Mouse (Mus musculus): ENCODE measurements around the gene Ppara. TPM values are rescaled to one million over a fixed set of nuclear protein-coding genes. Genes with fewer than 3 reads are reported as not detected.
"Not testable (repeated sequence)": the region's sequence is repeated elsewhere in the genome, so short reads cannot be mapped to it uniquely, and the experiment has no call there.

The Ppara gene
- total RNA-seq, 2 experiments from 2014 or later, result 3.3 to 4.2 TPM

- DNase-seq (ENCODE audit: low spot score in 2 of 2); intact Hi-C loops (cut with DNase I): not testable (repeated sequence)
These were observed 44.1 kb downstream of the Ppara start for GRCm38 (mm10) chr15:85778891-85779290.

GRCm38 (mm10) chr15:85783146-85783545 is 48.4 kb downstream of the Ppara start:
- intact Hi-C loops (cut with DNase I), result no loop called here
- no peak for DNase-seq (ENCODE audit: low spot score in 2 of 2)

DNA sequence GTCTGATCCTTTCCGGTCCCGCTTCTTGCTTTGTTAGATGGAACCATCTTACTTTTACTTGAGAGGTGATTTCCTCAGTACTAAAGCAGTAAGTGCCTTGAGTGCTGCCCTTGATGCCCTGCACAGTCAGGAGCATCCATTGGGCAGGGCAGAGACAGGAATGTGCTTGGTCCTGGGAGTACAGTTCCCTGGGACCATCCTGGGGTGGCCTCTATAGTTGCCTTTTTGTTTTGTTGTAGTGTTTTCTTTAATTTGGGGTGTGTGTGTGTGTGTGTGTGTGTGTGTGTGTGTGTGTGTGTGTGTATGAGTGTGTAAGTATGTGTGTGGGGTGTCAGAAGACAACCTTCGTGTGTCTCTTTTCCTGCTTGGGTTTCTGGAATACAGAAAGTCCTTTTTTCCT is 49.6 kb downstream of the Ppara start:
- intact Hi-C loops (cut with DNase I), result no loop called here
- DNase-seq (ENCODE audit: low spot score in 2 of 2), result no peak

GRCm38 (mm10) chr15:85786711-85787110 is 51.9 kb downstream of the Ppara start:
- DNase-seq (ENCODE audit: low spot score in 2 of 2), result no peak
- intact Hi-C loops (cut with DNase I), result no loop called here

GRCm38 (mm10) chr15:85787482-85787881 is 52.7 kb downstream of the Ppara start:
- intact Hi-C loops (cut with DNase I), result no loop called here
- no peak for DNase-seq (ENCODE audit: low spot score in 2 of 2)

- intact Hi-C loops (cut with DNase I), result no loop called here
- no peak for DNase-seq (ENCODE audit: low spot score in 2 of 2)
These were observed 53.3 kb downstream of the Ppara start for GRCm38 (mm10) chr15:85788051-85788450.

DNA sequence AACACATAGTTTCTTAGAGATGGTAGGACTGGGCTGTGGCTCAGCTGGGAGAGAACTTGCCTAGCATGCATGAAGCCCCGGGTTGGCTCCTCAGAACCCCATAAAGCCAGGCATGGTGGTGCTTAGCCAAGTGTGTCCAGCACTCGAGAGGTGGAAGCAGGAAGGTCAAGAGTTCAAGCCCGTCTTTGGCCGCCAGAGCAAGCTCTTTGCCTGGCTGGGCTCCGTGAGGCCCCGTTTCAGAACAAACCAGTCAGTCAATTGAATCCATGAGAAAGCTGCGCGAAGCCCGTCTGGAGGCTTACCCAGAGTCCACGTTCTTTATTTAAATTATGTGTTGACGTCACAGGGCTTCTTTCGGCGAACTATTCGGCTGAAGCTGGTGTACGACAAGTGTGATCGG is 53.9 kb downstream of the Ppara start:
- DNase-seq (ENCODE audit: low spot score in 2 of 2), result no peak
- intact Hi-C loops (cut with DNase I), result no loop called here

DNA sequence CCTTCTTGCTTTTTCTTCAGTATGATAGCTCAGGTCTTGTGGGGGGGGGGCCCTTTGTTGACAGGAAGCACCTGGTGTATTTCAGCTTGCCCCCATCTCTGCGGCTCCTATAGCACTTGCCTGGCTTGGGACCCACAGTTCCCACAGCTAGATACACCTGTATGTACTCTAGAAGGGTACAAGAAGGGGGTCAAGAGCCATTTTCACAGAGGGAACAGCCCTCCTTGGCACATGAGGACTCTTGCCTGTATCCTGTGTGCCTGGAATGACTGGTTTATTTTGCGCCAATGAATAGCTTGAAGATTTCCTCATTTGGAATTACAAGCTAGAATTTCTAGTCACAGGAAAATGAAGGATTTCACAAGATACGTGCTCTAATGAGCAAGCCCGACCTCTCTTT is 56.7 kb downstream of the Ppara start:
- intact Hi-C loops (cut with DNase I), result no loop called here
- DNase-seq (ENCODE audit: low spot score in 2 of 2), result no peak

DNA sequence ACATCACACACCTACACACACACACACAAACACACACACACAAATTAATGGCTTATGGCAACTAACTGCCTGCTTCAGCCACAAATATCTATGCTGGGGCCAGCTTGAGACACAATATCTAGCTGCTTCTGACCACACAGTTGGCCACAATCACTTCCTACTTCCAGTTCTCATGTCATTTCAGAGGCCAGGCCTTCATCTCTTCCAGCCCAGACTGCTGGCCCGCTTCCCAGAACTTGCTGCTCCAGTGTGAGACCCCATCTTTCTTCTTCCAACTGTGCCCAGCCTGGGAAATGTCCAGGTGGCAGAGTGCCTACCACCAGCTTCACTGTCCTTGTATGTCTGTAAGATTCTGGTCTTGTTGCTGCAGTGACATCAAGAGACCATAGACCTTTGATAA is 58.0 kb downstream of the Ppara start:
- intact Hi-C loops (cut with DNase I), result no loop called here
- no peak for DNase-seq (ENCODE audit: low spot score in 2 of 2)

GRCm38 (mm10) chr15:85795516-85795915 is 60.7 kb downstream of the Ppara start:
- DNase-seq (ENCODE audit: low spot score in 2 of 2), result no peak
- intact Hi-C loops (cut with DNase I), result loop anchor here (5.0 kb wide), 1 partner anchor 63 kb away; the partner anchor contains the start of gene Ppara

DNA sequence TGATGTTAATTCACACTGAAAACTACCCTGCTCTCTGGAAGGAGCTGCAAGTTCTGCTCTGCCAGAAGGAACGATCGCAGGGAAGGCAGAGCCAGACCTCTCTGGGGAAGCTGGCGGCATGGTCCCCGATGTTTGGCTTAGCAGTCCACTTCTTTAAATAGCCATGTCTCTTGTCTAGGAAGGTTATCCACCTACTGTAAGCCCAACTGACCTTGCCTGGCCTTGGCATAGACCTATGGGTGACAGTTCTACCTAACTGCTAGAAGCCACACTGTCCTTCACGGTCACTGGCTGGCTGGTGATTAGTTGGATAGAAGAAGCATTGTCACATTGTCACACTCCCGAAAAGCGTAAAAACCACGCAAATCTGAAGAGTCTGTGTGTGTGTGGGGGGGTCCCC is 63.9 kb downstream of the Ppara start:
- DNase-seq (ENCODE audit: low spot score in 2 of 2), result no peak
- intact Hi-C loops (cut with DNase I), result loop anchor here (5.0 kb wide), 1 partner anchor 66 kb away; the partner anchor contains the start of gene Ppara

DNA sequence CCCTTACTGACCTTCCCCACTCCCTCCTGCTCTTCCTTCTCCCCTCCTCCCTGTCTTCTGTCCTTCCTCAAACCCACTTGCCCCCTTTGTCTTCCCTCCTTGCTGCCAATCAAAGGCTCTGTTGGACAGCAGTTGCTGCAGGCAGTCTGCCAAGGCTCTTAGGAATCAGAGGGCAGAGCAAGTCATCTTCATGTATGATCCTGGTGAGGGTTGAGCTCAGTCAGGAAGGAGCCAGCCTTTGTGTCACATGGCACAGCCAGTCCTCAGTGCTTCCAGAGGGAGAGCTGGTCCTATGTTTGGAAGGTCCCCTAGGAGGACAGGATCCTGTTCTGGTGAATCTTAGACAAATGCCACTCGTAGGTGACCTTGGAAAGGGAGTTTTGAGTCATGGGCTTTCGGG is 68.1 kb downstream of the Ppara start:
- DNase-seq (ENCODE audit: low spot score in 2 of 2), result no peak
- intact Hi-C loops (cut with DNase I), result no loop called here

- no peak for DNase-seq (ENCODE audit: low spot score in 2 of 2)
- intact Hi-C loops (cut with DNase I), result no loop called here
These were observed 72.1 kb downstream of the Ppara start for GRCm38 (mm10) chr15:85806886-85807285.

GRCm38 (mm10) chr15:85807404-85807803 is 72.6 kb downstream of the Ppara start:
- intact Hi-C loops (cut with DNase I), result no loop called here
- no peak for DNase-seq (ENCODE audit: low spot score in 2 of 2)

GRCm38 (mm10) chr15:85808031-85808430 is 73.2 kb downstream of the Ppara start:
- no peak for DNase-seq (ENCODE audit: low spot score in 2 of 2)
- intact Hi-C loops (cut with DNase I), result no loop called here

DNA sequence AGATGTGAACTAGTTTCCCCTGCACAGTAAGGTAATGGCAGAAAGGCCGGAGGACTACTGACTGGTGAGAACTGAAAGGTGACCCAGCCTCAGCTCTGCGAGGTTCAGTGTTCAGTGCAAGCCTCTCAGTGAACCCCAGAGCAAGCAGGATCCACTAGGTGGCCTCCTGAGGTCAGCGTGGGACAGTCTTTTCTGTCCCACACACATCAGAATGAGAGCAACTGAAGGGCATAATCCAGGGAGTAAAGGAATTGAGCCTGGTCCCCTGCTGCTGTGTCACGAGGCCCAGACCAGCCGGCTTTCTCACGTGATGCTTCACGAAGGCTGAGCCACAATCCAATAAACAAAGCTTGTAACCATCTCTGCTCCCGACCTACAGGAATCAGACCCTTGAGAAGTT is 73.7 kb downstream of the Ppara start:
- intact Hi-C loops (cut with DNase I), result no loop called here
- DNase-seq (ENCODE audit: low spot score in 2 of 2), result no peak

DNA sequence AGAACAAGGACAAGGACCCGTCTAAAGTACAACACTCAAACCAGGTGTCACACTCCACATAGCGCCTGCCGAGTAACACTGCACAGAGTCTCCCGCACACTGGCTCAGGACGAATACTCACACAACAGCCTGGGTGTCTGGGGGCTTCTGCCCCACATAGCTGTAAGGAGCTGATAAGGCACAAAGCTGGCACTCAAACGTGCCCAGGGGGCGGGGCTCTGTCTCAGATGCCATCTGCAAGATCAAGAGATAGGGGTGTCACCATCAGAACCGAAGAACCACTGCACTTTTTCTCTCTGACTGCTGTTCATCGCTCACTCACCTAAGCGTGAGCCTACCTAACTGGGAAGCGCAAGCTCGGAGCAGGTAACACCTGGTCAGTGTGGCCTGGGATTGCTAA is 74.3 kb downstream of the Ppara start:
- no peak for DNase-seq (ENCODE audit: low spot score in 2 of 2)
- intact Hi-C loops (cut with DNase I), result no loop called here

DNA sequence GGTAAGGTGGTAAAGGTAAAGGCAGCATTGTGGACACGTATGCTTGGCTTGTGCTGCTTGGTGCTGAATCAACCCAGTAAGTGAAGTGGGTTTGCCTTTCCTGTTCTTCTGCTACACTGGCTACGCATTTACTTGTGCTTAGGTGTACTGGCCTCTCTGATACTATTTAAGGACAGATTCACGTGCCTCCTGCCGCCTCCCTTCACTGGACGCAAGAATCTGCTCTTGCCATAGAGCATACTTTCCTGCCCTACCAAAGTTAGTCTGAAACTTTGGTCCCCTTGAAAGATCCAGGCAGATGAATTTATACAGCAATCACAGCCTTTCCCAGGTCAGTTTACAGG is 75.7 kb downstream of the Ppara start:
- peak; percentile 14 to 28 for DNase-seq (ENCODE audit: low spot score in 2 of 2)
- intact Hi-C loops (cut with DNase I), result loop anchor here (5.0 kb wide), 1 partner anchor 73 kb away; no protein-coding TSS in a partner anchor

DNA sequence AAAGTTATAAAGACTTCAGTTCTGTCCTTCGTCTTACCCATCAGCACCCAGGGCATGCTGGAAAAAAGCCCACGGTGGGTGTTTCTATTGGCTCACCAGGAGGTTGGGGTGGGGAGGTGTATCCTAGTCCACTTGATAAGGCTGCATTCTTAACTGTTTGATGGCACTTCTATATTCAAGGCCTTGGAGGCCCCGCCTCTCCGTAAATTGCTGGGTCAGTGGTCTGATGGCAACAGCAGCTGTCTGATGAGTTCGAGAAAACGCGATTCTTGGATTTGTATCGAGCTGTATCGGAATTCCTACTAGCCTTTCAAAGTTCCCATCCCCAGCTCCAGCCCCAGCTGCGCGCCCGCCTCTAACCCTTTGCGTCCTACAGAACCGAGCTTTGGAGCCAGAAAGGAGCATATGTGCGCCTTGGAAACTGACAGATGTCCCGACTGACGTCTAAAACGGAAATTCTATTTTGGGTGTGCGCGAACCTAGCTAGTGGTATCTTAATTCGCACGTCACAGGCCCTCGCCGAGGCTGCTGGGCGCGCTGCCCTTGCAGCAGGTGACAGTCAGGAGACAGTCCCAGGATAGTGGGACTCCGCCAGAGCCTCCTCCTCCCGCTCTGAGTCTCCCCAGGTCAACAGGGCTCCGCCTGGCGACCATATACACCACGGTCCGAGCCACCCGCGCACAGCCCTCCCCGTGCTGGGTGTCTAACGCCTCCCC is 76.2 kb downstream of the Ppara start:
- intact Hi-C loops (cut with DNase I), result loop anchor here (1.0 to 5.0 kb wide), 2 partner anchors 21 to 74 kb away; partner anchors contain the start of gene Ttc38
- peak; percentile 79 to 94 for DNase-seq (ENCODE audit: low spot score in 2 of 2)

DNA sequence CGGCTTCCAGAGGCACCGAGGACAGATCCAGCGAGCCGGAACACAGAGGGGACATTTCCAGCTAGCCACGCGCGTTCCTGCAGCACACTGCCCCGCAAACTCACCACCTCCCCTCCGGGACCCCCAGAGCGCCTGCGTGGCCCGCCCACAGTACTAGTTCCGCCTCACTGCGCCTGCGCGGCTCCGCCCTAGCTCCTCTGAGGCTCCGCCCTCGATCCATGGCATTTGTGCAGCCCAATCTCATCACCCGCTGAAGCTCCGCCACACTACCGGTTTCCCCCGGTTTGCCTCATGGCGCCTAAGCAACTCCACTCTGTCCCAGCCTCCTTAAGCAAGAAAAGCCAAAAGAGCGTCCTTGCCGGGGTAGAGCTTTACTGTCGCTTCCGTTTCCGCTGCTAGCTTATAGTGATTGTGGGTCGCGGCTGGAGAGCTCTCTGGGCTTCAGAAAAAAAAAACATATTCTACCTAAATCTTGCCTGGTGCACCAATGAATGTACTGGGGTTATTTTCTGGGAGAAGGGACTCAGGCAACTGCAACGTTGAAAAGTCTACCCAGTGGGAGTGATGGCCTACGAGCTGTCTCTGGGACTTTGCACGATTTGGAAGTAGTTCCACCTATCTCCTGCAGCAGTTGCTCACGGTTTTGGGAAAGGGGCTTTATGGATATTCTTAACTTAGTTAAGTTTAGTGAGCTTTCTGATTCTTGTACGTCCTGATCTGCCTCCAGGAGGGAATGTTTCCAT is 76.9 kb downstream of the Ppara start, which contains the start of gene Cdpf1:
TSS of gene Cdpf1 (minus strand) at position 163 of the 743 bp plus-strand sequence.
- DNase-seq (ENCODE audit: low spot score in 2 of 2), result peak; percentile 99
- intact Hi-C loops (cut with DNase I), result loop anchor here (1.0 to 5.0 kb wide), 2 partner anchors 21 to 74 kb away; partner anchors contain the start of gene Ttc38

DNA sequence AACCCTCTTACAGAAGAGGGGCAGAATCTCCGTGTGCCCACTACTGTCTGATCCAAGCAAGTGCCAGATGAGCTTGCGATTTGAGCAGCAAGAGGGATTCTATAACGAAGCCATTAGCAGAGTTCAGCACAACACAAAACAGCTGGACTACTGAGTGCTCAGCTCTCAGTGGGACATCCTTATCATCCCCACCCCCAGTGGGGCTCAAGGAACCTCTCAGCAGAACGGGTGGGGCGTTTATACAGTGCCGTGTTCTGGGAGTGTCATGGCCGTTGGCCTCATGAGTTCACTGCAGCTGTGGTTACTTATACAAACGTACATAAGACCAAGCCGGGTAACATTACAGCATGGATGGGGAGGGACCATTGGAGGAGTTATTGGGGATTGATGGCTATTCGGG is 78.6 kb downstream of the Ppara start:
- intact Hi-C loops (cut with DNase I), result loop anchor here (5.0 kb wide), 1 partner anchor 76 kb away; no protein-coding TSS in a partner anchor

More for the DNA sequence above, 78.6 kb downstream of the Ppara start:
- DNase-seq (ENCODE audit: low spot score in 2 of 2), result no peak

Measured in left cerebral cortex, postnatal 25 days (tissue).